Mouse (Mus musculus): ENCODE results near the gene Gm11084. TPM values are rescaled to one million over a fixed set of nuclear protein-coding genes. Genes with fewer than 3 reads are reported as not detected.

The Gm11084 gene
- polyA plus RNA-seq, 1 experiment from 2014 or later, result not detected

GRCm38 (mm10) chr2:72977272-72977671 is 9.2 kb downstream of the Gm11084 start:
- H3K36me3 ChIP-seq, result no peaks in the 10 kb centered on the region
- no peaks in the 10 kb centered on the region for H3K9me3 ChIP-seq
- peak overlapping the region; percentile 51 for H3K4me2 ChIP-seq (replicated peaks)
- H3K27me3 ChIP-seq (replicated peaks), result no peaks in the 10 kb centered on the region
- H3K9ac ChIP-seq, result no peak overlapping the region
- peaks cover 7% of the 10 kb centered on the region; the same call in 1 of the 2 replicates for H3K4me1 ChIP-seq (replicated peaks)
- H3K27ac ChIP-seq, result no peak overlapping the region
- ATAC-seq, result no peak
- no peak overlapping the region for H3K4me3 ChIP-seq (replicated peaks)
- WGBS, result 69% methylated on average over 1 of the region's 1 CpGs

GRCm38 (mm10) chr2:72976036-72976435 is 10.5 kb downstream of the Gm11084 start:
- Histone ChIP-seq H3K4me1 (replicated peaks) (peaks cover 7% of the 10 kb centered on the region; the same call in 1 of the 2 replicates), H3K4me3 (replicated peaks) (no peak overlapping the region), H3K27ac (no peak overlapping the region), H3K27me3 (replicated peaks) (no peaks in the 10 kb centered on the region), H3K36me3 (peaks cover 3% of the 10 kb centered on the region; the same call in 1 of the 2 replicates), H3K9ac (no peak overlapping the region), H3K4me2 (replicated peaks) (no peak overlapping the region), H3K9me3 (no peaks in the 10 kb centered on the region)
- no peak for ATAC-seq

- H3K36me3 ChIP-seq, result peaks cover 14% of the 10 kb centered on the region; the same call in 1 of the 2 replicates
These were observed 15.7 kb downstream of the Gm11084 start for GRCm38 (mm10) chr2:72970831-72971230.

GRCm38 (mm10) chr2:72970302-72970701 is 16.2 kb downstream of the Gm11084 start:
- Histone ChIP-seq H3K4me3 (replicated peaks) (no peak overlapping the region), H3K36me3 (peaks cover 14% of the 10 kb centered on the region; the same call in 1 of the 2 replicates), H3K4me2 (replicated peaks) (no peak overlapping the region), H3K27me3 (replicated peaks) (no peaks in the 10 kb centered on the region), H3K9me3 (no peaks in the 10 kb centered on the region), H3K4me1 (replicated peaks) (no peaks in the 10 kb centered on the region), H3K27ac (no peak overlapping the region), H3K9ac (no peak overlapping the region)
- ATAC-seq, result no peak
- WGBS, result 90% methylated on average over 4 of the region's 4 CpGs

More at GRCm38 (mm10) chr2:72970831-72971230, 15.7 kb downstream of the Gm11084 start:
- Histone ChIP-seq H3K9ac (no peak overlapping the region), H3K9me3 (no peaks in the 10 kb centered on the region), H3K4me3 (replicated peaks) (no peak overlapping the region), H3K27ac (no peak overlapping the region), H3K4me2 (replicated peaks) (no peak overlapping the region), H3K27me3 (replicated peaks) (no peaks in the 10 kb centered on the region), H3K4me1 (replicated peaks) (no peaks in the 10 kb centered on the region)
- WGBS, result 86% methylated on average over 6 of the region's 6 CpGs
- ATAC-seq, result no peak

- Histone ChIP-seq H3K4me1 (replicated peaks) (no peaks in the 10 kb centered on the region), H3K27me3 (replicated peaks) (no peaks in the 10 kb centered on the region), H3K4me3 (replicated peaks) (no peak overlapping the region), H3K4me2 (replicated peaks) (no peak overlapping the region), H3K27ac (no peak overlapping the region), H3K36me3 (peaks cover 14% of the 10 kb centered on the region; the same call in 1 of the 2 replicates), H3K9ac (no peak overlapping the region), H3K9me3 (no peaks in the 10 kb centered on the region)
- no peak for ATAC-seq
- WGBS, result 92% methylated on average over 1 of the region's 1 CpGs
These were observed 18.0 kb downstream of the Gm11084 start for GRCm38 (mm10) chr2:72968536-72968935.

- WGBS, result 94% methylated on average over 2 of the region's 2 CpGs
These were observed 21.1 kb downstream of the Gm11084 start for GRCm38 (mm10) chr2:72965450-72965849.

GRCm38 (mm10) chr2:72956415-72956814 is 30.1 kb downstream of the Gm11084 start:
- over 99% methylated on average over 3 of the region's 3 CpGs for WGBS
- Histone ChIP-seq H3K4me3 (replicated peaks) (no peak overlapping the region), H3K4me1 (replicated peaks) (no peaks in the 10 kb centered on the region), H3K27ac (no peak overlapping the region), H3K36me3 (peaks cover 6% of the 10 kb centered on the region), H3K9ac (no peak overlapping the region), H3K4me2 (replicated peaks) (no peak overlapping the region), H3K27me3 (replicated peaks) (no peaks in the 10 kb centered on the region), H3K9me3 (no peaks in the 10 kb centered on the region)
- no peak for ATAC-seq

More at GRCm38 (mm10) chr2:72965450-72965849, 21.1 kb downstream of the Gm11084 start:
- Histone ChIP-seq H3K4me3 (replicated peaks) (no peak overlapping the region), H3K36me3 (peaks cover 14% of the 10 kb centered on the region; the same call in 1 of the 2 replicates), H3K4me1 (replicated peaks) (no peaks in the 10 kb centered on the region), H3K27ac (no peak overlapping the region), H3K4me2 (replicated peaks) (no peak overlapping the region), H3K9ac (no peak overlapping the region), H3K27me3 (replicated peaks) (no peaks in the 10 kb centered on the region), H3K9me3 (no peaks in the 10 kb centered on the region)
- ATAC-seq, result no peak

- no peak overlapping the region for H3K4me3 ChIP-seq (replicated peaks)
- H3K9me3 ChIP-seq, result no peaks in the 10 kb centered on the region
- ATAC-seq, result no peak
- WGBS, result 80% methylated on average over 3 of the region's 3 CpGs
- H3K36me3 ChIP-seq, result no peaks in the 10 kb centered on the region; the same call in 1 of the 2 replicates
- H3K4me1 ChIP-seq (replicated peaks), result no peaks in the 10 kb centered on the region
- no peak overlapping the region for H3K4me2 ChIP-seq (replicated peaks)
- H3K27me3 ChIP-seq (replicated peaks), result no peaks in the 10 kb centered on the region
- H3K27ac ChIP-seq, result no peak overlapping the region
- H3K9ac ChIP-seq, result no peak overlapping the region
These were observed 33.5 kb downstream of the Gm11084 start for GRCm38 (mm10) chr2:72952979-72953378.

GRCm38 (mm10) chr2:72935937-72936336 is 50.6 kb downstream of the Gm11084 start:
- 13% methylated on average over 1 of the region's 1 CpGs for WGBS
- no peak overlapping the region for H3K27ac ChIP-seq
- no peak for ATAC-seq

GRCm38 (mm10) chr2:72932186-72932585 is 54.3 kb downstream of the Gm11084 start:
- Histone ChIP-seq H3K4me2 (replicated peaks) (no peak overlapping the region), H3K36me3 (peaks cover 7% of the 10 kb centered on the region), H3K4me3 (replicated peaks) (no peak overlapping the region), H3K4me1 (replicated peaks) (no peaks in the 10 kb centered on the region), H3K27ac (no peak overlapping the region), H3K9ac (no peak overlapping the region), H3K9me3 (no peaks in the 10 kb centered on the region), H3K27me3 (replicated peaks) (no peaks in the 10 kb centered on the region)
- ATAC-seq, result no peak

More at GRCm38 (mm10) chr2:72935937-72936336, 50.6 kb downstream of the Gm11084 start:
- H3K4me2 ChIP-seq (replicated peaks), result no peak overlapping the region
- no peak overlapping the region for H3K4me3 ChIP-seq (replicated peaks)
- H3K27me3 ChIP-seq (replicated peaks), result no peaks in the 10 kb centered on the region
- H3K36me3 ChIP-seq, result peaks cover 7% of the 10 kb centered on the region
- no peaks in the 10 kb centered on the region for H3K9me3 ChIP-seq
- H3K9ac ChIP-seq, result no peak overlapping the region
- no peaks in the 10 kb centered on the region for H3K4me1 ChIP-seq (replicated peaks)

- 87% methylated on average over 10 of the region's 10 CpGs for WGBS
These were observed 61.5 kb downstream of the Gm11084 start for GRCm38 (mm10) chr2:72924981-72925380.

More at GRCm38 (mm10) chr2:72924981-72925380, 61.5 kb downstream of the Gm11084 start:
- Histone ChIP-seq H3K27ac (no peak overlapping the region), H3K36me3 (no peaks in the 10 kb centered on the region), H3K4me1 (replicated peaks) (no peaks in the 10 kb centered on the region), H3K27me3 (replicated peaks) (no peaks in the 10 kb centered on the region), H3K9me3 (no peaks in the 10 kb centered on the region), H3K4me3 (replicated peaks) (no peak overlapping the region), H3K9ac (no peak overlapping the region), H3K4me2 (replicated peaks) (no peak overlapping the region)
- no peak for ATAC-seq
